Mouse (Mus musculus): Measurements from ENCODE around the gene Pear1.

Gene Pear1

DNA sequence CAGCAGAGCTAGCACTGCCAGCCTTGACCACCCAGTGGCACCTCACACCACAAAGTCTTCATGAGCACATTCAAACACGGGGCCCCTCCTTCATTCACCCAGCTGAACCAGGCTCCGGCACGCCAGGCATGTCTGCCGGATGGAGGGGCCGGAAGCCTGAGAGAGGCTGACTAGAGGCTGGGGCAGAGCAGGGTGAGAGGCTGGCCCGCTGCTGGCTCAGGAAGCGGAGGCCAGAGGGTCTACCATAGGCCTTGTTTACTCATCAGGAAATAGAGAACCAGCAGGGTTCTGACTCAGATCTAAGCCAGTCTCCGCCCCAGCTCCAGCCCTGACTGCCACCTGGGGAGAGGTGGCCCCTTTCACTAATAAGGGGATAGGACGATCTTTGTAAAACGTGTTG, 59.0 kb downstream of the Pear1 start:
- peak; percentile 72 for DNase-seq (ENCODE audit: low spot score)

DNA sequence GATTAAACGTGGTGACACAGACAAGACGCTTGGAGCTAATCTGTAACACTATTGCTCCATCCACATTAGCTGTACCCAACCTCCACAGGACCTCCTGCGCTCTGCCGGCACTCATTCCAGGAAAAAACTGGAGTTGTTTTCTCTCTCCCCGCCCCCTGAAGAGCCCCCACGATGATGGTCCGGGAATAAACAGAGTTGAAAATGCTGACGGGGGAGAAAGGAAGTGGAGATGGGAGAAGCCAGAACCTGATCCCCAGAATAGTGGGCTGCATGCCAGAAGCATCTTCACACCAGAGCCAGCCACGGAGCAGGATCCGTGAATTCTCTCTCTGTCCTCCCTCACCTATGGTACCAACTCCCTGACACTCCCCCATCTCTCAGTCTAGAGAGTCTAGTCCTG, 59.6 kb downstream of the Pear1 start:
- no peak for DNase-seq (ENCODE audit: low spot score)

DNA sequence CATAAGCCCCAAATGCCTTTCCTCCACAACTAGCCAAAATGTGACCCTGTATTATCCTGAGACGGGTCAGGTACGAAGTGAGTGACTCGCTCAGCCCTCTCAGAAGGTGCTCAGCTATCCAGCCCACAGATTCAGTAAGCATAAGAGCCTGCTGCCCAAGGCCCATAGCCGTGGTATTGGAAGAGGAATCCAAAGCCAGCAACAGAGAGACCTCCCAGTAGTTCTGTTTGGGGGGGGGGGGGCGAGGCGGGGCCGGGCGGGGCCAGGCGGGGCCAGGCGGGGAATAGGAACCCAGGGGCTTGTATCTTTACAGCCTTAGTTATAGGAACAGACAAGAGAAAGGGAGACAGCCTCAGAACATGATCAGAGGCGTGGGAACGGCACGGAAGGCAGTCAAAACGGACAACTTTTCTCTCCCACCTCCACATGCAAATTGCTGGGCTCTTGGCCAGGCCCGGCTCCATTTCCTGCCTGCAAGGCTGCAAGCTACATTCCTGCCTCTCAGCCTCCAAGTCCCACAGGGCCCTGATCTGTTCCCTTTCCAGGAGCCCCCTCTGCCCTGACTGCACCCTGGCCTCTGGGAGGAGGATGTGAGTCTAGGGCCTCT, 60.3 kb downstream of the Pear1 start:
- DNase-seq (ENCODE audit: low spot score): peak; percentile 56

DNA sequence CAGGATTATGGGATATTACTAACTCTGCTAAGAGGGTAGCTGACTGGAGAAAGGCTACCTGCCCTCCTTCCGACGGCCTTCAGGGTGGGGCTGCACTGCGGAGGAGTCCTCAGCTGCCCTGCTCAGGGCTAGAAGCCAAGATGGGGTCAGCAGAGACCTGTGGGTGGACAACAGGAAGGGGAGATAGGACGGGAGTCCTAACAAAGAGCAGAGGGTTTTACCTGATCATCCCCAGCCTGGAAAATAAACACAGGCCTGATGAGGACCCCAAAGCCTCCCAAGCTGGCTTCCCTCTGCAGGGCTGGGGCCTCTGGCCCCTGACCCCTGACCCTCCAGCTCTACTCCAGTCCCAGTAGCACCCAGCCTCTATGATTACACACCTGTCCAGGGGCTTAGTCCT, 60.9 kb downstream of the Pear1 start:
- DNase-seq (ENCODE audit: low spot score): no peak

DNA sequence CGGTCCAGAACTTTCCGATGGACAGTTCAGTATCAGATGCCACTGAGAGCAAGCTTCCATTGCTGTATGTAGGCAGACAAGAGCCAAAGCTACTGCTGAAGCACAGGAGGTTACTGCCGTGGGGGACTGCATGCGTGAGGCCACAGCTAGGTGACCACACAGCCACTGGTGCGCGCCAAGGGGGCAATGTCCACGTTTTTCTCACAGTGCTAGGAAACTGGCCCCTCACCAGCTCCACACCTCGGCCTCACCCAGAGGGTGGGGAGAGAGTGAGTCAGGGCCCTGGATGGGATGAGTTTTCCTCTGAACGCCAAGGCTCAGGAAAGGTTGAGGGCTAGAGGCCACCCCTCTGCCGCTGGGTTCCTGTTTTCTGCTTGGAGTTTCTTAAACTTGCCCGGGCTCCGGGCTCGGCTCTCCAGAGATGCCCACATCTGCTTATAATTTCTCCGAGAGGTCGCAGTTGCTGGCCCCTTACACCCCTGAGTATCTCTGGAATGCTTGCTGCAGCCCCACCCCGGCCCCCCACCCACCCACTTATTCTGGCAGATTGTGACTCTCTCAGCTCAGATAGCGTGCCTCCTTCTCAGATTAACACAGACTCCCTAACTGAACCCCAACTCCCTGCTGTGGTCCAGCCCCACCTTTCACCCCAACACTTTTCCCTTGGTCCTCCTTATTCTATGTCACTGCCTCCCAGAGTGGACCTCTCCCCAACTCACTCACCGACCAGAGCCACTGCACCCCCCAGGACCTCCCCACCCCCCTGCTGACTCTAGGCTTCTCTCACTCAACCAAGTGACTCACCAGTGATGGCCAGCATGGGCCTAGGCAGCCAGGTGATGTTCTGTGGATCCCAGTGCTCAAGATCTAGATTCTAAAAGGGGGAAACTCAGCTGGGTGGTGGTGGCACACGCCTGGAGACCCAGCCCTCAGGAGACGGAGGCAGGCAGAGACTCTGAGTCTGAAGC, 62.4 kb downstream of the Pear1 start:
- no peak for DNase-seq (ENCODE audit: low spot score)

DNA sequence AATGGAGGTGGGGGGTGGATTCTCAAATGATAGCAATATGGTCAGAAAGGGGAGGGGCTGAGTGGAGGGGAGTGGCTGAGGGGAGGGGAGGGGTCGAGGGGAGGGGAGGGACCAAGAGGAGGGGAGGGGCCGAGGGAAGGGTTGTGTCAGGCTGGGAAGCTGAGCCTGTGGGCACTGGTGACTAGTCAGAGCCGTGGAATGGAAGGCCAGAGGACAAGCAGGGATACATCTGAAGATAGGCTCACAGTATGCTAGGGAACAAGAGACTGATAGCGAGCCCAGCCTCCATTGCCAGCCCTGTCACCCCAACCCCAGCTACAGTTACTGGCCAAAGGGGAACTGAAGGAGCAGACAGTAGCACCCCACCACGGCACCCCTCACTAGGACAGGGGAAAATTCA, 65.5 kb downstream of the Pear1 start:
- no peak for DNase-seq (ENCODE audit: low spot score)

DNA sequence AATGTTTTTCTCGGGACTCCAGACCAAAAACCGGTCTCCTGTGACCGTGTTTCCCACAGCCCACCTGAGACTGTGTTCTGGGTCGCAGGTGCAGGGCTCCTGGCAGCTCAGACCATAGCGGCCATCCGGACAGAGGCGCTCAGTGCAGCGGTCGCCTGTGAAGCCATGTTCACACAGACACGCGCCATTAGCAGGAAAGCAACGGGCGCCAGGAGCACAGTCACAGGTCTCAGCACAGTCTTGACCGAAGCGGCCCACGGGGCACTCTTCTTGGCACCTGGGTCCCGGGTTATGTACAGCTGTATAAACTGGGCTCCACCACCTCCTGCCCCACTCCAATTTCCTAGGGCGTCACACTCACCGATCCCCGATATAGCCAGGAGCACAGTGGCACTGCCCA, 67.6 kb downstream of the Pear1 start:
- no peak for DNase-seq (ENCODE audit: low spot score)

DNA sequence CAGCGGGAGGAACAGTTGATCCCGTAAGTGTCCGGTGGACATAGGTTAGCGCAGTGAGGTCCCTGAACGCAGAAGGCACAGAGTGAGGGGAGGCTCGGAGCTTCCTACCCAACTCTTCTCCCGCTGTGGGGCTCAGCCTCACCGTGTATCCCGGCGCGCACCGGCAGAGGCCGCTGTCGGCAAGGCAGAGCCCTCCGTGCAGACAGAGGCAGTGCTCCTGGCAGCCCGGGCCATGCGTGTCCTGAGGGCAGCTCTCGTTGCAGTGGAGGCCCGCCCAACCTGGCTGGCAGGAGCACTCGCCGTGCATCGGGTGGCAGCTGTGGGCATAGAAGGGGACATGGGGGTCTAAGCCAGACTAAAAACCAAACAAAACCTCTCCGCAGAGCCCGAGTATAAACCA, 68.1 kb downstream of the Pear1 start:
- peak; percentile 84 for DNase-seq (ENCODE audit: low spot score)

DNA sequence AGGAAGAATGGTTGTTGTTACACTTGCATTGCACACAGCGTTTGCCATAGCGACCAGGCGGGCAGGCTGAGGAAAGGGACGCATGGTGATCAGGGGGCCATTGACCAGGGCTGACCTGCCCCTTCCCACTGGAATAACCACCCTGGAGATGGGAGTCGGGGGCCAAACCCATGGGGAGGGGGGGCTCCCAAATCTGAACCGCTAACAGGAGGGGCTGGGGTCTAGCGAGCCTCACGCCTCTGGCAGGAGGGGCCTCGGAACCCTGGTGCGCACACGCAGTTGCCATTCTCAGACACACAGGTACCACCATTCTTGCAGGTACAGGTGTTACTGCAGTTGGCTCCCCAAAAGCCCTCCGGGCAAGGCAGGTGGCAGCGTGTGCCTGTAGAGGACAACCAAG, 70.3 kb downstream of the Pear1 start:
- DNase-seq (ENCODE audit: low spot score): no peak

DNA sequence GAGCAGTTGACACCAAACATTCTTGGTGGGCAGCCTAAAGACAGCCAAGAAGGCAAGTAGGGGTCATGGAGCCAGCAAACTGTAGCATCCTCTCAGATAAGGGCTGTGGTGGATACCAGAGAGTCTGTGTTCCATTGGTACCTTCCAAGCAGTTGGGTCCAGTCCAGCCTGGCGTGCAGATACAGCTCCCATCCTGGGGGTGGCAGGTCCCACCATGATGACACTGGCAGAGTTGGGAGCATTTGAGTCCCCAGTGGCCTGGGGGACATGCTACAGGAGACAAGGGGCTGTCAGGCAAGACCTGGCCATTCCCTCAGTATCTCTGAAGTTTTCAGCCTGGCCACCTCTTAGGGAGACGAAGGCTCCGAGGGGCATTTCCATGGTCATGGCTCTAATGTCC, 71.5 kb downstream of the Pear1 start:
- no peak for DNase-seq (ENCODE audit: low spot score)

DNA sequence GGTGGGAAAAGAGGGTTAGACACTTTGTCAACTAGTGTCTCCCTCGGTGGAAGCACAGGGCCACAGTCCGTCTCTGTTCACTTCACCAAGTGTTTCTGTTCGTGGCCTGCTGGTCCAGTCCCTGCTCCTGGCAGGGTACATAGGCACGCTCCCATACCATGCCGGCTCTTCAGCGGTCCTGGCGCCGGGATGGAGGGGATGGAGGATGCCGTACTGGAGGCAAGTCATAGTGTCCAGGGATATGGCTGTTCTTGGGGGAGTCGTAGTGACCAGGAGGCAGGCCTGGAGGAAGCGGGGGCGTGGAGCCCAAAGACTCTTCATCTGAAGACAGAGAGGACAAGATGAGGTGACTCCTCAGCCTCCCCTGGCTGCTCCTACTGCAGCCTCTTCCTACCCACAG, 74.1 kb downstream of the Pear1 start:
- DNase-seq (ENCODE audit: low spot score): no peak

DNA sequence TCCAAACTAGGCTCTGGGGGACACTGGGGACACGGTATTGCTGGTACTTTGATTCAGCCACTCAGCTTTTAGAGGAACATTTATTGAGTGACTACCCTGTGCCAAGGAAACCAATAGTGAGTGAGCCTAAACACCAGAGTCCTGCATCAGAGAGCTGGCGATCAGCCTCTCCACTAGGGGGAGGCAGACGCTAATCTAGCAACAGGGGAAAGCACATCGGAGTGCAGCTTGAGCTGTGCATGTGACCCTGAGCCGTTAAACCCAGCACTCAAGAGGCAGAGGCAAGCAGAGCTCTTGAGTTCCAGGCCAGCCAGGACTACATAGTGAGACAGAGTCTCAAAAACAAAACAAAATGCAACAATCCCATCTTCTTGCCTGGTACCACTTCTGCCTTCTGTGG, 75.1 kb downstream of the Pear1 start:
- peak; percentile 64 for DNase-seq (ENCODE audit: low spot score)

DNA sequence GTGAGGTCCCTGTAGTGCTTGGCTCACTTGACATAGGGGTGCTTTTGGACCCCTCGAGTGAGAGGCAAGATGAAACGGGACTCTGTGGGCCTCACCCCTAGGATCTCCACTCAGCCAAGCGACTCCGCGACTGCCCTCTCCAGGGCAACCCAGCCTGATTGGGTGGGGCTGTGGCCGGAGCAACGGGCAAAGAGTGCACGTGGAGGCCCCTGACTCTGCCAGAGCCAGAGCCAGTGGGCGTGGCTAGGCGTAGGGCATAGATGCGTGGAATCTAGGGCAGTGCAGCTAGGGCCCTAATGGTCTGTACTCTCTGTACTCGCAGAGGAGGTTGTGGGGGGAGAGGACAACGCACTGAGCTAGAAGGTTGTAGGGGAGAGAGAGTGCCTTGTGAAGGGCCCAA, 75.7 kb downstream of the Pear1 start, which contains the start of gene Lrrc71:
Lrrc71 (minus strand) TSS at position 195 of the 400 bp plus-strand sequence.
- no peak for DNase-seq (ENCODE audit: low spot score)

DNA sequence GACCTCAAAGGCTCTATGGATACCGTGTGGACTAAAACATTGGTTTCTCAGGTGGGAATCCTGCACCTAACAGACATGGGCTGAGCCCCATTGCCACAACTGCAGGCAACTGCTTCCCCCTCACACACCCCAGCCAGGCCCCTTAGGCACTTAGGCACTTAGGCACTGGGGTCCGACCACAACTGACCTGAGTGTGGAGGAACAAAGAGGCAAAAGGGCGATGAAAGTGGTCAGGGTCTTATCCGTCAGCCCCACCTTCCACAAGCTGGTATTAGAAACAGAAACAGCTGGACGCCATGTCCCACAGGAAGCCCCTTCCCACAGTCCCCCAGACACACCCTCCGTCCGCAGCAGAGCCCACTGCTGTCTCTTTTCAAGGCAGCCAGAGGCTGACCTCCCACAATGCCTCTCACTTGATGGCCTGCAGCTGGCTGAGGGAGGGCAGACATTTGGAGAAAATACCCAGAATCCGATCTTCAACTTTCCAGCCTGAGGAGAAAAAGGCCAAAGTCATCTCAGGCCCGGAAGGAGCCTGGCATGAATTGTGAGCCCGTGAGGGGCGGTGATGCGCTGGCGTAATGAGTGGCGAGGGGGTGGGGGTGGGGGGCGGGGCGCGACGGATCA, 79.0 kb downstream of the Pear1 start:
- no peak for DNase-seq (ENCODE audit: low spot score)

DNA sequence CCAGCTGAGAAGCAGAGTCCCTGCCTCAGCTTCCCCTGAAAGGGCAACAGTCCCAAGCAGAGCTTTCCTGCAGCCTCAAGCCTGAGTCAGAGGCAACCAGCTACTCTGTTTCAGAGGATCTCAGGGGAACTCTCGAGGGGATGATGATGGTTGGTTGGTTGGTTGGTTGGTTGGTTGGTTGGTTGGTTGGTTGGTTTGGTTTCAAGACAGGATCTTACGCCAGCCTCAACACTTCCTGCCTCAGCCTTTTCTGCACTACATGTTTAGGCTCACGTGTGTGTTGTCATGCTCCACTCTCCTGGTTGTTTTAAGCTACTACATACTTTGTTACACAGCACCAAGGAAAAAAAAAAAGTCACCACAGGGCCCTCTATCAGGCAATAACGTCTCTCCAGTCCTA, 80.2 kb downstream of the Pear1 start:
- no peak for DNase-seq (ENCODE audit: low spot score)

DNA sequence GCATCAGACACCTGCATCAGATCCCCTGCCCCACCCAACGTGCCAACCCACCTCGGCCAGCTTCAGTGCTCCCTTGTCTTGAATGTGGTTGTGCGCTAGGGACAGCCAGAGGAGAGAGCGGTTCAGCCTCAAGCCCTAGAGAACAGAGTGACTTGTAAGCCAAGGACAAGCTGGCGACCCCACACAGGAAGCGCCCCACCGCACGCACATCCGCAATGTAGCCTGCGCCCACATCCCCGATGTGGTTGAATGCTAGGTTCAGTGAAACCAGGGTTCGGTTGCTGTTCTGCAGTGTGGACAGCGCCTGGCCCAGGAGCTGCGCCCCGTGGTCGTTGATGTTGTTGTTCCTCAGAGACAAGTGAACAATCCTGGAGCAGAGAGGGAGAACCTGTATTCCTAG, 81.4 kb downstream of the Pear1 start:
- DNase-seq (ENCODE audit: low spot score): no peak

DNA sequence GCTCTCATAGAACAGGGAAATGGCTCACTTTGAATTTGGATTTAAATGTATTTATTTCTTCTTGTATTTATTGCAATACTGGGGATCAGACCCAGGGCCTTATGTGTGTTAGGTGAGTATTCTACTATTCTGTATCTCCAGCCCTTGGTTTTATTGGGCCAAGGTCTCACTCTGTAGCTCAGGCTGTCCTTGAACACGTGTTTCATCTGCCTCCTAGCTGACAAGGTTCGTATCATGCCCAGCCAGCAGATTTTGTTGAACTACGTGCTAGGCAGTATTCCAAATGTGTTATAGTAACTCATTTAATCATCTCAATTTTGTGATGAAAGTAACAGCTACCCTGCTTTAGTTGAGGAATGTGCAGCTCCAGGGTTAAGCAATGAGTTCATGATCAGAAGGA, 82.1 kb downstream of the Pear1 start:
- no peak for DNase-seq (ENCODE audit: low spot score)

DNA sequence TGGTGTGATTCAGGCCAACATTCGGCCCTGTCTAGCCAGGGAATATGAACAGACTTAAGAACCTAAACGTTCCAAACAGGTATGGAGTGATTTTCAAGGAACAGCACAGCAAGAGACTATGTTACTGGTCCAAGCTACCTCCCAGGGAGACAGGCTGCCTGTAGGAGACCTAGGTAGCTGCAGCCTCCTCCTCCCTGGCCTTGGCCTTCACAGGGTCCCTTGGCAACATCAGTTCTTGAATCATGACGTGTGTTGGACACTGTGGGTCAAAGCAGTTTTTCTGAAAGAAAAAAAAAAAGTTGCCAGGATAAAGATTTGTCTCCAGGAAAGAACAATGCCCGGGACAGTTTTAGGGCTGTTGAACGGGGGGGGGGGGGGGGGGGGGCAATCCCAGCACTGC, 85.2 kb downstream of the Pear1 start:
- DNase-seq (ENCODE audit: low spot score): no peak

DNA sequence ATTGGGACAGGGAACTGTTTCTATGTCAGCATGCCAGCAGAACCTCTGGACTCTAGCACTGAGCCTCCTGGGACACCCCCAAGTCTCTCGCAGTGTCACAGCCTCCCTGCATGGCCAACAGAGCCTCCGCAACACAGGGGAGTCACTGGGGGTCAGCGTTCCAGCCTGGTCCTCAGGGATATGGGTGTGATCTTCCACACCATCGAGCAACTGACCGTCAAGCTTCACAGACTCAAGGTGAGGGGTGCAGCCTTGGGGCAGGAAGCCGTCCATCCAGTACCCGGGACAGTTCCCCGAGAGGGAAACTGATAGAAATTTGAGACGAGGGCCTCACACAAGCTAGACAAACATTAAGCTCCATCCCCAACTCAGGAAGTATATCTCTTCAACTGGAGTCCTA, 88.8 kb downstream of the Pear1 start:
- DNase-seq (ENCODE audit: low spot score): no peak

DNA sequence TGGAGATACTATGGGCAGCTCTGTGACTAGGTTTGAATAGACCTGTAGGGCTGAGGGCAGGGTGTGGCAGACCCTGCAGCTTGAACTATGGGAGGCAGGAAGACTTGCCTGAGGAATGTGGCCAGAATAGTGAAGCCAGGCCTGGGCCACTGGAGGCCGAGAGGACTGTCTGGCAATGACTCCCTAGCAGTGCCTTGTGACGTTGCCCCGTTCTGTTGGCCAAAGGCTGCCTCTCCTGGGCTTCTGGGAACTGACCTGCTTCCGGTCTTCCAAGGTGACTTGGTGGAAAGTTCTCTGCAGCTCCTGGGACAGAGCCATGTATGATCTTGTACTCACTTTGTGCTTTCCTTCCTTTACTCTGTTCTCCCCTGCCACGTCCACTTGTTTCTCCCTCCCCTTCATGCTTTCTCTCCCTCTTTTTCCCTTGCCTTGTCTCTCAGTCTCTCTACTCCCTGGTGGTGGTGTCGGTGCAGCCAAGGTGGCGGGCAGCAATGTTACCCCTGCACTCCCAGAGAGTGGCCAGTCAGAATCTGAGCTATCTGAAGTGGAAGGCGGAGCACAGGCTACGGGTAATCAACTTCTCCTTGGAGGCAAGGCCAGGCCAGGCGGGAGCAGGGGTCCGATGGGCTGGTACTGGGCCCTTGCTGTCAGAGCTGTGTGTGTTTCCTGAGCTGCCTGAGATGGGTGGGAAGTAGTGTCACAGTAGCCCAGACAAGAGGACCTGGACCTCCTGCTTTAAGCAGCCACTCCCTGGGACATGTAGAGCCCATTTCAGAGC, 89.9 kb downstream of the Pear1 start:
- no peak for DNase-seq (ENCODE audit: low spot score)

DNA sequence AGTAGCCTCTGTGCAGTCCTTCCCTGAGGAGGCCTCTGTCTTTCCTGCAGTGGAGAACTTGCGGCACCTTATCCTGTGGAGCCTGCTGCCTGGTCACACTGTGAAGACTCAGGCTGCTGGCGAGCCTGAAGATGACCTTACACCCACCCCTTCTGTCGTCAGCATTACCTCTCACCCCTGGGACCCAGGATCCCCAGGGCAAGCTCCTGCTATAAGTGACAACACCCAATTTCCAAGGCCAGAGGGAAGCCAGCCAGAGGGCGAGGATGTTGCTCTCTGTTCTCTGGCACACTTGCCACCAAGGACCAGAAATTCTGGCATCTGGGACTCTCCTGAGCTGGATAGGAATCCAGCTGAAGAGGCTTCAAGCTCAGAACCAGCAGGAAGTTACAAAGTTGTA, 91.0 kb downstream of the Pear1 start:
- DNase-seq (ENCODE audit: low spot score): no peak

DNA sequence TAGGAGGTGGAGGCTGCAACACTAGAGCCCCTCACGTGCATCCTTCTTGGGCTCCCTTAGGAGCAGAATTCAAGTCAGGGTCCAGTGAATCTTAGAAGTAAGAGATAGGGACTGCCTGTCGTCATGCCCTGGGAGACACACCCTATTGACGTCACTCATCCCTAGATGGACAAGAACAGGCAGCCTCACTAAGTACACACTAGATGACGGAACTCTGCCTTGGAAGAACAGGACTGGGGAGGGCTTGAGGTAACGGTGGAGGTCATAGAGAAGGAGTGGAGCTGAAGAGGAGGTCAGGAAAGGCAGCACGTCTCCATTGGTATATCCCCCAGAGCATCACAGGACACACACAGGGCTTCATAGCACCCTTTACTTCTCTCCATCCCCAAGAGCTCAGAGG, 95.4 kb downstream of the Pear1 start:
- DNase-seq (ENCODE audit: low spot score): no peak
